Mouse (Mus musculus) adrenal gland, adult 8-10 months (tissue): ENCODE results near the gene Ascl5. TPM values are rescaled to one million over a fixed set of nuclear protein-coding genes. Genes with fewer than 3 reads are reported as not detected.

Experiments
- DNase-seq: peaks from one replicate; pipeline ENCODE4 v3.0.0; 2022
- total RNA-seq, 4 experiments: library from RNA; stranded (reverse); gene quantifications; 2 replicates each; pipeline ENCODE4 v1.2.4; 2022

The Ascl5 gene
- not detected for total RNA-seq

- DNase-seq, result no peak
Measured at GRCm38 (mm10) chr1:136050312-136051012, at the start of gene Ascl5. Gene Ascl5, plus strand, starts transcription at chr1:136050804.

- DNase-seq, result no peak
Measured at GRCm38 (mm10) chr1:136001438-136001837, 49.2 kb upstream of the Ascl5 start.

GRCm38 (mm10) chr1:136006292-136006748 is 44.3 kb upstream of the Ascl5 start, which contains the start of gene Igfn1:
Gene Igfn1, minus strand, starts transcription at chr1:136006342.
- no peak for DNase-seq

GRCm38 (mm10) chr1:136007211-136008158 is 43.1 kb upstream of the Ascl5 start, which contains the start of gene Tmem9:
Gene Tmem9, plus strand, starts transcription at chr1:136008150.
- peak; percentile 81 for DNase-seq

GRCm38 (mm10) chr1:136008159-136008533 is 42.5 kb upstream of the Ascl5 start:
- DNase-seq, result no peak

- DNase-seq, result no peak
Measured at GRCm38 (mm10) chr1:136010247-136010646, 40.4 kb upstream of the Ascl5 start.

GRCm38 (mm10) chr1:136013513-136013912 is 37.1 kb upstream of the Ascl5 start:
- DNase-seq, result no peak

- DNase-seq, result no peak
Measured at GRCm38 (mm10) chr1:136014796-136015502, 35.7 kb upstream of the Ascl5 start.

GRCm38 (mm10) chr1:136017307-136017706 is 33.3 kb upstream of the Ascl5 start:
- no peak for DNase-seq

GRCm38 (mm10) chr1:136017907-136018313 is 32.7 kb upstream of the Ascl5 start:
- DNase-seq, result peak; percentile 92

- DNase-seq, result no peak
Measured at GRCm38 (mm10) chr1:136018390-136019189, 32.0 kb upstream of the Ascl5 start.

- DNase-seq, result no peak
Measured at GRCm38 (mm10) chr1:136030201-136030600, 20.4 kb upstream of the Ascl5 start.

GRCm38 (mm10) chr1:136031697-136032096 is 18.9 kb upstream of the Ascl5 start:
- DNase-seq, result no peak

GRCm38 (mm10) chr1:136032961-136033360 is 17.6 kb upstream of the Ascl5 start:
- no peak for DNase-seq

- no peak for DNase-seq
Measured at GRCm38 (mm10) chr1:136038746-136039538, 11.7 kb upstream of the Ascl5 start.

- DNase-seq, result no peak
Measured at GRCm38 (mm10) chr1:136040452-136040851, 10.2 kb upstream of the Ascl5 start.

- no peak for DNase-seq
Measured at GRCm38 (mm10) chr1:136040874-136041273, 9.7 kb upstream of the Ascl5 start.

GRCm38 (mm10) chr1:136045774-136046173 is 4.8 kb upstream of the Ascl5 start:
- DNase-seq, result no peak

GRCm38 (mm10) chr1:136047432-136047831 is 3.2 kb upstream of the Ascl5 start:
- DNase-seq, result no peak

- DNase-seq, result no peak
Measured at GRCm38 (mm10) chr1:136047894-136048293, 2.7 kb upstream of the Ascl5 start.

- DNase-seq, result no peak
Measured at GRCm38 (mm10) chr1:136051013-136051315, 360 bp downstream of the Ascl5 start.
